Mouse (Mus musculus) forebrain, embryonic 11.5 days (tissue): ENCODE measurements around the gene Tmem245. TPM values are rescaled to one million over a fixed set of nuclear protein-coding genes. Genes with fewer than 3 reads are reported as not detected.
"Not testable (repeated sequence)": the region's sequence is repeated elsewhere in the genome, so short reads cannot be mapped to it uniquely, and the experiment has no call there.

Experiments
- ATAC-seq: fragments of 200-750 bp; cut with Nextera tagmentation; replicated peaks from 2 replicates; pipeline ENCODE4 v1.8.0; 2017; ENCODE audit warnings: moderate TSS enrichment; ENCODE audit not compliant: low FRiP score
- DNase-seq: peaks from one replicate; pipeline ENCODE4 v3.0.0-alpha.2; 2017; ENCODE audit warnings: low spot score
- H3K27ac ChIP-seq: fragments of 300-500 bp; sonication (generic); 2 replicates; pipeline ENCODE4 v1.5.1; 2014; ENCODE audit warnings: low read depth, low read length
- H3K27me3 ChIP-seq: fragments of 300-500 bp; sonication (generic); 2 replicates; pipeline ENCODE4 v1.6.1; 2014; ENCODE audit warnings: mild to moderate bottlenecking, low read length, mixed read lengths; ENCODE audit not compliant: control insufficient read depth, insufficient read depth
- H3K36me3 ChIP-seq: fragments of 300-500 bp; sonication (generic); 2 replicates; pipeline ENCODE4 v1.6.1; 2014; ENCODE audit warnings: mild to moderate bottlenecking, low read length, moderate library complexity, mixed read lengths; ENCODE audit not compliant: control insufficient read depth, insufficient read depth
- H3K4me1 ChIP-seq: fragments of 300-500 bp; sonication (generic); replicated peaks from 2 replicates; pipeline ENCODE4 v1.6.1; 2014; ENCODE audit warnings: low read length, mixed read lengths; ENCODE audit not compliant: control insufficient read depth, insufficient read depth
- H3K4me2 ChIP-seq: fragments of 300-500 bp; sonication (generic); 2 replicates; pipeline ENCODE4 v1.6.1; 2014; ENCODE audit warnings: low read depth, mild to moderate bottlenecking, low read length, moderate library complexity, mixed read lengths; ENCODE audit not compliant: severe bottlenecking
- H3K4me3 ChIP-seq: fragments of 300-500 bp; sonication (generic); 2 replicates; pipeline ENCODE4 v1.5.1; 2014; ENCODE audit warnings: low read depth, low read length
- H3K9ac ChIP-seq: fragments of 300-500 bp; sonication (generic); 2 replicates; pipeline ENCODE4 v1.6.1; 2014; ENCODE audit warnings: low read length
- H3K9me3 ChIP-seq: fragments of 300-500 bp; sonication (generic); 2 replicates; pipeline ENCODE4 v1.6.1; 2016; ENCODE audit warnings: low read length, mixed read lengths; ENCODE audit not compliant: control insufficient read depth
- WGBS: fragments of 180-500 bp; shearing (Covaris S2); extraction: QIAGEN DNeasy Blood & Tissue Kit; methylation state at CpG from one replicate; pipeline ENCODE4 v1.1.7; 2014; 5-methylcytosine and 5-hydroxymethylcytosine counted together
- polyA plus RNA-seq: library from polyadenylated mRNA; unstranded; fragments of >200 nt; fragmentation: Nextera tagmentation; extraction: Ambion mirVana; gene quantifications from 2 replicates; pipeline ENCODE4 v1.2.1, GENCODE M21; 2014

Gene Tmem245
- polyA plus RNA-seq, 1 experiment from 2014 or later = 12.7 TPM

DNA sequence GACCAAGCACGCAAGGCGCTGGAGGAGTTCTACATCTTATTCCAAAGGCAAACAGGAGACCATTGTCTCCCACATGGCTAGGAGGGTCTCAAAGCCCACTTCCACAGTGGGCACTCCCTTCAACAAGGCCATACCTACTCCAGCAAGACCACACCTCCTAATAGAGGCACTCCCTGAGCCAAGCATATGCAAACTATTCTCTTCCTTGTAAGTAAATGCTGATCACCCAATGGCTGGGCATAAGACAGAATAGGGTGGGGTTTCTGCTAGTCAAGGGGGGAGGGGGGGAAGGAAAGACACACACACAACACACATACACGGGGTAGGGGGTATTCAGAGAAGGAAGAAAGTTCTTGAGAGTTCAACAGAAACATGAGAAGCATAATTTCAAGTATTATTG, 53.0 kb downstream of the Tmem245 start:
- DNase-seq = no peak
- H3K4me2 ChIP-seq = no peak overlapping the region
- no peak overlapping the region for H3K27ac ChIP-seq
- no peak for ATAC-seq
- no peaks in the 10 kb centered on the region for H3K4me1 ChIP-seq
- peaks cover 2% of the 10 kb centered on the region; the same call in 1 of the 2 replicates for H3K36me3 ChIP-seq
- H3K9me3 ChIP-seq = no peaks in the 10 kb centered on the region
- no peaks in the 10 kb centered on the region for H3K27me3 ChIP-seq
- WGBS = 93% methylated on average over 3 of the region's 3 CpGs
- H3K9ac ChIP-seq = no peak overlapping the region
- no peak overlapping the region for H3K4me3 ChIP-seq

DNA sequence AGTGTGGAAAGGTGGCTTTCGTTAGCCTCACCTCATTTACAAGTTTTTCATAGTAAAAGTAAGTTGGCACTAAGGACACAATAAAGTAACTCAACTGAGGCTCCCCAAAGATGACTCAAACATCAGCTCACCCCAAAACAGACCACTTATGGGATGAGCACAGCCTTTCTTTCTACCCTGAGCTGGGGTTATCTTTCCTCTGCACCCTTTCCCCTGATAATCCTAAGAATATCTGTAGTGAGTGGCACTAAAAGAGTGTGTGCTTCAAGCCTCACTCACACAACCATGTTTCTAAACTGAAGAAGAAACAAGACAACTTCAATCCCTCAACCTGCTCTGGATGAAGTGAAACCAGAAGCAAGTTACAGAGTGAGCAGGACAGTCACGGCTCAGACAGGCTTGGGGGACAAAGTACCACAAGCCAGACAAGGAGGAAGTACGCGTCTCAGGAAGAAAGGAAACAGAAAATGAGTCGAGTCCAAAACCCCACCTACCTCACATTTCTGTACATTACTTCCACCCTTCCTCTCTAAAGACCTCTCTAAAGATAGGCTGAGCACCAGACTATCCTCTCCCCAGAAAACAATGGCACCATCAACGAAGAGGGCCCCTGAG, 54.6 kb downstream of the Tmem245 start:
- ATAC-seq = no peak

DNA sequence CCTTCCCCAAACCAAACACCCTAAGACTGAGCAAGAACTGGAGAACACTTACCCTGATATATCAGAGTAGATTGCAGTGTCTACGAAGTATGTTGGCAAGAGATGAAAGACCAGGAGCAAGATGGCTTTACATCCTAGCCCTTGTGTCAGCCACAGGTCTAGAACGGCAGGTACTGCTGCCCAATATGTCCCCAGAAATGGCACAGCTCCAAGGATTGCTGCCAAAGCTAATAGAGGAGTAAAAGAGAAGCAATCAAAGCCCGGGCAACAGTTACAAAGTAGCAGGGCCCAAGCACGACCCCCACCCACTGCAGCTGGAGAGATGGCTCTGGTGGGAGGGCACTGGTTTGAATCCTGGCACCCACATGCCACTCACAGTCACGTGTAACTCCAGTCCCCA, 58.8 kb downstream of the Tmem245 start:
- Histone ChIP-seq H3K4me3 (no peak overlapping the region), H3K27ac (no peak overlapping the region), H3K27me3 (no peaks in the 10 kb centered on the region), H3K4me1 (no peaks in the 10 kb centered on the region), H3K9me3 (no peaks in the 10 kb centered on the region), H3K9ac (no peak overlapping the region), H3K4me2 (no peak overlapping the region), H3K36me3 (no peaks in the 10 kb centered on the region; the same call in none of the 2 replicates)
- DNase-seq (no peak), ATAC-seq (no peak)
- 92% methylated on average over 5 of the region's 5 CpGs for WGBS

More for the DNA sequence above, 54.6 kb downstream of the Tmem245 start:
- 91% methylated on average over 6 of the region's 6 CpGs for WGBS
- Histone ChIP-seq H3K9me3 (no peaks in the 10 kb centered on the region), H3K9ac (no peak overlapping the region), H3K27ac (no peak overlapping the region), H3K36me3 (no peaks in the 10 kb centered on the region; the same call in 1 of the 2 replicates), H3K4me3 (no peak overlapping the region), H3K4me1 (no peaks in the 10 kb centered on the region), H3K4me2 (no peak overlapping the region), H3K27me3 (no peaks in the 10 kb centered on the region)
- no peak for DNase-seq

DNA sequence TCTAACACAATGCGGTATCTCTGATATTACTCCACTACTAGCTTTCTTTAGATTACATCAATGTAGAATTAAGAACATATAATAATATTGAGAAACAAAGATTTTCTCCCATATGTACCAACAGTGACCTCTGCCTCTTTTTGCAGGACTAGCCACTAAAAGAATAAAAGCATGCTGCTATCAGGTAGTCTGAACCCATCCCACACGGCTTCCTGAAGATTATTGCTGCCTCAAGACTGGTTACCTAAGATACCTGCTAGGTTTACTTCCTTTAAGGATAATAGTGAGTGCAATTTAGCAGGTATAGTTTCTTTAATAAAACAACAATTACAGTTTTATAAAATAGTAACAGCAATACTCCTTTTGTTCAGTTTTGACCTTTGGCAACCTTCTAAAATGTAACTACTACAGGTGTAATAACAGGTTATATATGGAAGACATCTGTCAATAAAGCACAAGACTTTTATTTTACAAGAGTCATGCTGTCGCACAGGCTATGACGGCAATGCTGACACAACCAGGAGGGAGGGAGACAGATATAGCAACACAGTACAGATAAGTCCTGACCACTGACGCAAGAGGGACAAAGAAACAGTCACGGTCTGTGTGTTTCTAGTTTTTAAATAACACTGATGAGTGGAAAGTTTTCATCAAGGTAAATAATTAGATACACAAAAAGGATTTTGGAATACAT, 60.8 kb downstream of the Tmem245 start:
- 93% methylated on average over 6 of the region's 6 CpGs for WGBS
- no peaks in the 10 kb centered on the region for H3K9me3 ChIP-seq
- H3K9ac ChIP-seq = no peak overlapping the region
- H3K4me3 ChIP-seq = no peak overlapping the region
- H3K36me3 ChIP-seq = no peaks in the 10 kb centered on the region; the same call in none of the 2 replicates
- no peaks in the 10 kb centered on the region for H3K27me3 ChIP-seq
- ATAC-seq = no peak
- no peaks in the 10 kb centered on the region for H3K4me1 ChIP-seq
- no peak for DNase-seq
- H3K27ac ChIP-seq = no peak overlapping the region
- H3K4me2 ChIP-seq = no peak overlapping the region

- no peaks in the 10 kb centered on the region for H3K4me1 ChIP-seq
- H3K36me3 ChIP-seq = peaks cover 3% of the 10 kb centered on the region; the same call in 1 of the 2 replicates
- no peaks in the 10 kb centered on the region for H3K9me3 ChIP-seq
- no peak overlapping the region for H3K4me2 ChIP-seq
- no peak overlapping the region for H3K9ac ChIP-seq
- ATAC-seq (no peak), DNase-seq (no peak)
- H3K4me3 ChIP-seq = no peak overlapping the region
- 93% methylated on average over 11 of the region's 11 CpGs for WGBS
- H3K27ac ChIP-seq = no peak overlapping the region
- no peaks in the 10 kb centered on the region for H3K27me3 ChIP-seq
Observed at GRCm38 (mm10) chr4:56880036-56880703, 67.1 kb downstream of the Tmem245 start.

GRCm38 (mm10) chr4:56878971-56879370, 68.3 kb downstream of the Tmem245 start:
- no peak for ATAC-seq
- Histone ChIP-seq H3K9ac (no peak overlapping the region), H3K4me2 (no peak overlapping the region), H3K4me3 (no peak overlapping the region), H3K27me3 (no peaks in the 10 kb centered on the region), H3K36me3 (peaks cover 3% of the 10 kb centered on the region; the same call in 1 of the 2 replicates), H3K27ac (no peak overlapping the region), H3K9me3 (no peaks in the 10 kb centered on the region), H3K4me1 (no peaks in the 10 kb centered on the region)
- WGBS = 97% methylated on average over 7 of the region's 7 CpGs
- DNase-seq = no peak

- H3K36me3 ChIP-seq, DNase-seq, H3K4me1 ChIP-seq, H3K27me3 ChIP-seq, H3K4me2 ChIP-seq, H3K4me3 ChIP-seq, H3K27ac ChIP-seq, ATAC-seq, H3K9ac ChIP-seq, H3K9me3 ChIP-seq: not testable (repeated sequence)
- WGBS = 96% methylated on average over 11 of the region's 11 CpGs
Observed at GRCm38 (mm10) chr4:56870541-56870940, 76.7 kb downstream of the Tmem245 start.

- DNase-seq = no peak
- no peaks in the 10 kb centered on the region for H3K27me3 ChIP-seq
- H3K9ac ChIP-seq = no peak overlapping the region
- no peak overlapping the region for H3K4me2 ChIP-seq
- H3K27ac ChIP-seq = no peak overlapping the region
- no peaks in the 10 kb centered on the region for H3K36me3 ChIP-seq
- H3K4me1 ChIP-seq = peaks cover 7% of the 10 kb centered on the region
- 80% methylated on average over 5 of the region's 5 CpGs for WGBS
- H3K9me3 ChIP-seq = no peaks in the 10 kb centered on the region
- H3K4me3 ChIP-seq = no peak overlapping the region
- no peak for ATAC-seq
Observed at GRCm38 (mm10) chr4:56867761-56868160, 79.5 kb downstream of the Tmem245 start.
